Mouse (Mus musculus): Measurements from ENCODE around the gene Mphosph9.
"Not testable (repeated sequence)": the region's sequence is repeated elsewhere in the genome, so short reads cannot be mapped to it uniquely, and the experiment has no call there.

Mphosph9 gene

DNA sequence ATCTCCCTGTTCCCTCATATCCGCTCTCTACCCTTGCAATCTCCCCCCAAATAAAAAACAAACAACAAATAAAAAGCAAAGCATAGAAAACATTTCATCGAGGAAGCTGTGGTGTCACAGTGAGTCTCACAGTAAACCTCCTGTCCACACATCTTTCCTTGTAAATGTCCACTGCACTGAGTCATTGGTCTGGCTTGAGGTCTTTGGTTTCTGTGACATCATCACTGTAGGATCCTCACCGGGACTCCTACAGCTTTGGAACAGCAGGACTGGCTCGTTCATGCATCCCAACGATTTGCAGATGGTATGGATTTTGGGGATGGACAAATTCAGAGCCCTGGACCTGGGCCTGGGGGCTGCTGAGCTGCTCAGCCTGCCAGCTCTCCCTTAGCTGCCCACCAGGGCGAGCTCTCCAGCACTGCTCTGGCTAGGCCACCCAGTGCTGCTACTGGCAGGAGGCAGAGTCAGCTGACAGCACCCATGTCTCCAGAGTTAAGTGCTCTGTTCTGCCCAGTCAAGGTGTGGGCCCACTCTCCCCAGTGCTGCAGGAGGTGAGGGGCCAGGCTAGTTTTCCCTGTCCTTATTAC is 14.1 kb upstream of the Mphosph9 start:
- DNase-seq (ENCODE audit: low spot score) = not testable (repeated sequence)

- no peak for DNase-seq (ENCODE audit: low spot score)
Observed at GRCm38 (mm10) chr5:124338791-124339190, 11.0 kb upstream of the Mphosph9 start.

DNA sequence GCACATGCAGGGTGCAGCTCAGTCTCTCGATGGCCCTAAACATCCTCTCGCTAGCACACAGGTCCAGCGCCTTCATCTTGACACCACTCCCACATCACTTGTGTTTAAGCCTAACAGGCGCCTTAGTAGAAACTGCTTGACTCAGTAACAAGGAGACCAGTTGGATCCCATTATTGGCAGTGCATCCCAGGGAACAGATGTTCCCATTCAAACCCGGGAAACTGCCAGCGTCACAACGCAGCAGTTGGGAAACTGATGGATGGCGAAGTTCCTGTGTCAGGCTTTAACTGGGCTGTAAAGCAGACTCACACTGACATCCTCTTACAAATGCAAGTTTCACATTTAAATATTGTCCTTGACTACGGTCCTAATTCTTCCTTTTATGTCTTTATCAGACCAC is 10.1 kb upstream of the Mphosph9 start:
- DNase-seq (ENCODE audit: low spot score) = no peak

- no peak for DNase-seq (ENCODE audit: low spot score)
Observed at GRCm38 (mm10) chr5:124337103-124337502, 9.3 kb upstream of the Mphosph9 start.

DNA sequence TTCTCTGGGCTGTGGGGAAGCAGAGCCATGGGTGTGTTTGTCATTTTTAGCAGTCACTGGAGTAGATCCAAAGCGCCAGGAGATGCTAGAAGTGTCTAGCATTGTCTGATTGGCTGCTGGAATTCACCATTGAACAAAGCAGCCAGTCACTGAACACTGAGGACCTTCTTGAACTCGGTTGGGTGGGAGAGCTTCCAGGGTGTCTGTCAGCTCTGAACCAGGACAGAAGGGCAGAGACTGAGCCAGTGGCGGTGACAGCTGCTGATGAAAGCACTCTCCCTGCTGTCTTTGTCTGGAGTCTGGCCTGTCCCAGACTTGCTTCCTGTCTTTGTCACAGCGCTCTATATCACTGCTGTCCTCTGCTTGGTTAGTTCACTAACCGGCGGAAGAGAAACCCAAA is 6.6 kb upstream of the Mphosph9 start:
- no peak for DNase-seq (ENCODE audit: low spot score)

DNA sequence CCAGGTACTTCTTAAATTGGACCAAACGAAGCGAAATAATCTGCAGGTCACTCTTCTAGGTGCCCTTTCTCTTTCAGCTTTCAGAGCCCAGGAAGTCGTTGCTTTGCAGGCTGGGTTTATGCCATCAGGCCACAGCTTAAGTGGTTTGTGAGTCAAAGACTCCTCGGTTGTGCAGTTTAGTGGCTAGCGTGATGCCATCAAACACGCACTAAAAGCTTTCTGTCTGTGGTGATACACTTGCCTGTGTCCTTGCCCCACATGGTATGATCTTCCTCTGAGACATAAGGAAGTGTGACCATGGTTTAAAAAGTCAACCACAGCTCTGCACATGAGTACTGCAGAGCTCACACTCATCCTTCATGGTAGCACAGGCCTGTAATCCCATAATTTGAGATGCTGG is 2.3 kb upstream of the Mphosph9 start:
- no peak for DNase-seq (ENCODE audit: low spot score)

GRCm38 (mm10) chr5:124326829-124327228 is 943 bp downstream of the Mphosph9 start:
- DNase-seq (ENCODE audit: low spot score) = no peak

DNA sequence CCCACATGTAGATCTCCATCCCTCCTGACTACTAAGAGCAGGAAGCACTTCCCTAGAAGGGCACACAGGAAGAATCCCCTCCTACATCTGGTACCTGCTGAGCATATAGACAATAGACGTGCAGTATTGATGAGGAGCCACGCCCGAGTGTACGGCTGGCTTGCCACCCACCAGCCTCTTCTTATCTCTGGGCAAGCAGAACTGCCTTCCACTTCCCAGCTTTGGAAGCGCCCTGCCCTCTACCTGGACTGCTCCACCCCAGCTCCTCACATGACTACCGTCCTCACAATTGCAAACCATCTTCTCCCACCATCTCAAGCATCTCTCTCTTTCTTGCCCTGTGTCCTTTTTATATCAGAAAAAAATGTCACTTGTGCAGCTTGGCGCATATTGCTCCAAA is 10.1 kb downstream of the Mphosph9 start:
- no peak for DNase-seq (ENCODE audit: low spot score)

GRCm38 (mm10) chr5:124315941-124316340 is 11.8 kb downstream of the Mphosph9 start:
- no peak for DNase-seq (ENCODE audit: low spot score)

GRCm38 (mm10) chr5:124315498-124315897 is 12.3 kb downstream of the Mphosph9 start:
- DNase-seq (ENCODE audit: low spot score) = no peak

DNA sequence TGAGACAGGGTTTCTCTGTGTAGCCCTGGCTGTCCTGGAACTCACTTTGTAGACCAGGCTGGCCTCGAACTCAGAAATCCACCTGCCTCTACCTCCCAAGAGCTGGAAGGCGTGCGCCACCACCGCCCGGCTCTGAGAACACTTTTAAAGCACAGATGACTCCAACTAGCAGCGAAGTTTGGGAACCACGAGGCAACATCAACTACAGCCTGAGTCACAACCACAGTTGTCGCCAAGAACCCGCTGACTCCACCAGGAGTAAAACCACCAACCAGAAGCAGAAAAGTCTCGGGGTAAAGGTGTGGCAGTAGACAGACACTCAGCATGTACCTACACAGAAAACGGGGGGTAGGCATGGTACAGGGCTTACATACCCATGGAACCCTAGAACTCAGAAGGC is 17.7 kb downstream of the Mphosph9 start:
- no peak for DNase-seq (ENCODE audit: low spot score)

- DNase-seq (ENCODE audit: low spot score) = no peak
Observed at GRCm38 (mm10) chr5:124309155-124309554, 18.6 kb downstream of the Mphosph9 start.

DNA sequence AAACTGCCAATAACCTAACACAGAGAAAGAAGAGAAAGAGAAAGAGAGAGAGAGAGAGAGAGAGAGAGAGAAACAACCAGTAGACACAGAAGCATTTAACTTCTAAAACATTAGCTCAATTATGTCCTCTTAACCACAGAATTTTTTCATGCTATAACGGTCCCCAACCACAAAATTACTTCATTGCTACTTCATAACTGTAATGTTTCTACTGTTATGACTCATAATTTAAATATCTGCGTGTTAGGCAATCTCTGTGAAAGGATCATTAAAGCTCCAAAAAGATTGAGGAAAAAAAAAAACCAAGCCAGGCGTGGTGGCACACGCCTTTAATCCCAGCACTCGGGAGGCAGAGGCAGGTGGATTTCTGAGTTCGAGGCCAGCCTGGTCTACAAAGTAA is 24.9 kb downstream of the Mphosph9 start:
- not testable (repeated sequence) for DNase-seq (ENCODE audit: low spot score)

GRCm38 (mm10) chr5:124300132-124300531 is 27.6 kb downstream of the Mphosph9 start:
- DNase-seq (ENCODE audit: low spot score) = no peak

- not testable (repeated sequence) for DNase-seq (ENCODE audit: low spot score)
Observed at GRCm38 (mm10) chr5:124299307-124299706, 28.5 kb downstream of the Mphosph9 start.

- DNase-seq (ENCODE audit: low spot score) = no peak
Observed at GRCm38 (mm10) chr5:124296475-124296874, 31.3 kb downstream of the Mphosph9 start.

DNA sequence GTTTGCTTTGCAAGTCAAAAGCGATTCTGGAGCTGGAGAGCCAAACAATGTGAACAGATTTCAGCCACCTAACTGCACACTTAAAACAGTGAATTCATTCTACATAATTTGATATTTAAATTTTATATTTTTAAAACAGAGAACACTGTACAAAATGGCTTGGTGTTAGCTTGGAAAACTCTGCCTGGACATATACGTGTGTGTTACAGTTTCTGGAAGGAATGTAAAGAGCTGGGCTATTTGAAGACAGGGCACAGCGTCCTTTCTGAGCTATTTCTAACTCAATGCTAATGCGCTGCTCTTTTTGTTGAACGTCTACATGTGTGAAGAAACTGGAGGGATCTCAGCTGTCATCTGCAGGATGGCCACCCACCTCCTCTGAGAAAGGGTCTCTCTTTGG is 33.8 kb downstream of the Mphosph9 start:
- DNase-seq (ENCODE audit: low spot score) = no peak

GRCm38 (mm10) chr5:124290216-124290615 is 37.6 kb downstream of the Mphosph9 start:
- DNase-seq (ENCODE audit: low spot score) = no peak

GRCm38 (mm10) chr5:124287616-124288247 is 40.0 kb downstream of the Mphosph9 start:
- DNase-seq (ENCODE audit: low spot score) = no peak

- DNase-seq (ENCODE audit: low spot score) = no peak
Observed at GRCm38 (mm10) chr5:124284330-124284729, 43.4 kb downstream of the Mphosph9 start.

DNA sequence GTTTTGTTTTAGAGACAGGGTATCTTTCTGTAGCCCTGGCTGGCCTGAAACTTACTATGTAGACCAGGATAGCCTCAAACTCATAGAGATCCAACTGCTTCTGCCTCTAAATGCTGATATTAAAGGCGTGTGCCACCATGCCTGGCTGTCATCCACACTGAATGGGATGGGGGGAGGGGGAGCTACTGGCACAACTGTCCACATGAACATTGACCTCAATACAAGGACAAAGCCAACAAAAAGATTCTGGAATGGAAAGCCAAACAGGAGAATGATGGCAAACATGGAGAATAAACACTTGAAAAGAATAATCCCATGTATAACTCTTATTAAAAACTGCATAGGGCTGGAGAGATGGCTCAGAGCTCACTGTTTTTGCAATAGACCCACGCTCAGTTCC is 44.9 kb downstream of the Mphosph9 start:
- no peak for DNase-seq (ENCODE audit: low spot score)

DNA sequence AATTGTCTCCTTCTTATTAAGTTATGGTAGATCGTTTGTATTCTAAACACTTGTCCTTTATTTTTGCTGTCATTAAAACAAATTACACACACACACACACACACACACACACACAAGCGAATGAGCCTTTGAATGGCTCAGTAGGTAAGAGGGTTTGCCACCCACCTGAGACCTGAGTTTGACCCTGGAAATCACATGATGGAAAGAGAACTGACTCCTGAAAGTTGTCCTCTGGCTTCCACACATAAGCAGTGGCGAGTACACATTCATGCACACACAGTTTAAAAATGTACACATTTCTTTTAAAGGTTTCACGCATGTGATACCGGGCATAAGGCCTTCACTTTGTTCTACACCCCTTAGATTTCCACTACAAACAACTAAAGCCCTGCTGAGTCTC is 57.5 kb downstream of the Mphosph9 start:
- DNase-seq (ENCODE audit: low spot score) = no peak

DNA sequence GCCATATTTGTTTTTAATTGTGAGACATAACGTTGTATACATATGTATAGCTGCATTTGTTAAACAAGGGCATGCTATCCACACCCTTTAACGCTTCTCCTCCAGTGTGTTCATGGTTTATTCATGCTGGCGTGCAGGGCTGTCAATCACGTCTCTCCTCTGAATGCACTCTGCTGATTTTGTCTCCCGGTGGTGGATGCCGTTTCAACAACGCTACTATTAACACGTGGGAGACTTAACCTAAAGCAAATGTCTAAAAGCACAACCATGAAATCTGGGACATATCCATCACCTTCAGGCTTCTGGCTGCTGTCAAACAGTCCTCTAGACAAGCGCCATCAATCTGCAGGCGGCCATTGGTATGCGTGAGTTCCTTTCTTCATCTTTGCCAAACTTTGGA is 58.1 kb downstream of the Mphosph9 start:
- DNase-seq (ENCODE audit: low spot score) = no peak

- no peak for DNase-seq (ENCODE audit: low spot score)
Observed at GRCm38 (mm10) chr5:124267652-124268051, 60.1 kb downstream of the Mphosph9 start.
